Mouse (Mus musculus) kidney, postnatal 36 days (tissue): Measurements from ENCODE around the gene Vmn1r128.
"Not testable (repeated sequence)": the region's sequence is repeated elsewhere in the genome, so short reads cannot be mapped to it uniquely, and the experiment has no call there.

Experiments used
- DNase-seq, 2 experiments: peaks; one replicate each; pipeline ENCODE4 v3.0.0; 2021 to 2022; ENCODE audit warnings: mixed read lengths in 2 of 2

Gene Vmn1r128

DNA sequence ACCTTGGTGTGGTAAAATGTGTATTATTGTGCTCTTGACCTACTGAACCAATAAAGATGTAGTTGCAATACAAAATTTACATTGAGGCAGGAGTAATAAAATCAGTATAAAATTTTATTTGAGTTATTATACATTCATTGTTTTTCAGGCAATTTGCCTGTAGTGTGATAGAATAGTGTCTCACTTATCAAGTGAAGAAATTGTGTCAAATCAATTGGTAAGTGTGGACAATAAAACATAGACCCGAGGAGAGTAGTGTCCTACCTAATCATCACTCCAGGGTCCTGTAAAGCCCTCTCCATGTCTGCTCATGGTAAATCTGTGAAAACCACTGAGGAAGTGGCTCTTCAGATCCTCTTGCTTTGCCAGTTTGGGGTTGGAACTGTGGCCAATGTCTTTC is at the start of gene Vmn1r128:
Vmn1r128 (plus strand) TSS at position 301 of the 400 bp plus-strand sequence.
- DNase-seq = not testable (repeated sequence)

DNA sequence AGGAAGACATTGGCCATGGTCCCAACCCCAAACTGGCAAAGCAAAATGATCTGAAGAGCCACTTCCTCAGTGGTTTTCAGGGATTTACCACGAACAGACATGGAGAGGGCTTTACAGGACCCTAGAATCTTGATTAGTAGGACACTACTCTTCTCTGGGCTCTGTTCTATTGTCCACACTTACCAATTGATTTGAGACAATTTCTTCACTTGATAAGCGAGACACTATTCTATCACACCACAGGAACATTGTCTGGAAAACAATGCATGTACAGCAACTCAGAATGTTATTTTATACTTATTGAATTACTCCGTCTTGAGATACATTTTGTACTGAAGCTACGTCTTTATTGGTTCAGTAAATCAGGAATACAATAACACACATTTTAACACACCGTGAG is 47.8 kb upstream of the Vmn1r128 start, which contains the start of gene Vmn1r126:
Vmn1r126 (minus strand) TSS at position 101 of the 400 bp plus-strand sequence.
- not testable (repeated sequence) for DNase-seq

DNA sequence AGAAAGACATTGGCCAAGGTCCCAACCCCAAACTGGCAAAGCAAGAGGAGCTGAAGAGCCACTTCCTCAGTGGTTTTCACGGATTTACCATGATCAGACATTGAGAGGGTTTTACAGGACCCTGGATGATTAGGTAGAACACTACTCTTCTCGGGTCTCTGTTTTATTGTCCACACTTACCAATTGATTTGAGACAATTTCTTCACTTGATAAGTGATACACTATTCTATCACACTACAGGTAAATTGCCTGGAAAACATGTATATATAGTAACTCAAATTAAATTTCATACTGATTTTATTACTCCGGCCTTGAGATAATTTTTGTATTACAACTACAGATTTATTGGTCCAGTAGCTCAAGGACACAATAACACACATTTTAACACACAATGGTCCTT is 29.4 kb upstream of the Vmn1r128 start, which contains the start of gene Vmn1r127:
Vmn1r127 (minus strand) TSS at position 101 of the 400 bp plus-strand sequence.
- not testable (repeated sequence) for DNase-seq

DNA sequence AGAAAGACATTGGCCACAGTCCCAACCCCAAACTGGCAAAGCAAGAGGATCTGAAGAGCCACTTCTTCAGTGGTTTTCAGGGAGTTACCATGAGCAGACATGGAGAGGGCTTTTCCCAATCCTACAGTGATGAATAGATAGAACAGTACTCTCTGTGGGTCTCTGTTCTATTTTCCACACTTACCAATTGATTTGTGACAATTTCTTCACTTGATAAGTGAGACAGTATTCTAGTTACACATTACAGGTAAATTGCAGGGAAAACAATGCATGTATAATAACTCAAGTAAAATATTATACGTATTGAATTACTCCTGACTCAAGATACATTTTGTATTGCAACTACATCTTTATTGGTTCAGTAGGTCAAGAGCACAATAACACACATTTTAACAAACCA is 12.0 kb downstream of the Vmn1r128 start, which contains the start of gene Vmn1r129:
Vmn1r129 (minus strand) TSS at position 101 of the 400 bp plus-strand sequence.
- DNase-seq = not testable (repeated sequence)
